Mouse (Mus musculus): ENCODE data around the gene Nemp1. TPM values are rescaled to one million over a fixed set of nuclear protein-coding genes. Genes with fewer than 3 reads are reported as not detected.

Nemp1 gene
- polyA plus RNA-seq, 1 experiment from 2014 or later = 6.7 TPM

- Histone ChIP-seq H3K9me3 (replicated peaks; ENCODE audit: control insufficient read depth, low read length) (no peaks in the 10 kb centered on the region), H3K4me3 (ENCODE audit: low read depth, low read length) (no peak overlapping the region), H3K9ac (ENCODE audit: low read depth, low read length) (no peak overlapping the region), H3K4me2 (ENCODE audit: low read depth, low read length) (no peak overlapping the region), H3K36me3 (ENCODE audit: control insufficient read depth, insufficient read depth) (no peaks in the 10 kb centered on the region), H3K27ac (ENCODE audit: low read length) (no peak overlapping the region), H3K27me3 (ENCODE audit: control insufficient read depth, insufficient read depth, low read depth, low read length) (no peaks in the 10 kb centered on the region), H3K4me1 (ENCODE audit: control insufficient read depth, low read depth, low read length) (peaks cover 3% of the 10 kb centered on the region)
- WGBS (ENCODE audit: insufficient replicate concordance) = 41% methylated on average over 2 of the region's 2 CpGs
- no peak for ATAC-seq (ENCODE audit: low read depth)
Observed at GRCm38 (mm10) chr10:127704293-127704692, 37.6 kb downstream of the Nemp1 start.

DNA sequence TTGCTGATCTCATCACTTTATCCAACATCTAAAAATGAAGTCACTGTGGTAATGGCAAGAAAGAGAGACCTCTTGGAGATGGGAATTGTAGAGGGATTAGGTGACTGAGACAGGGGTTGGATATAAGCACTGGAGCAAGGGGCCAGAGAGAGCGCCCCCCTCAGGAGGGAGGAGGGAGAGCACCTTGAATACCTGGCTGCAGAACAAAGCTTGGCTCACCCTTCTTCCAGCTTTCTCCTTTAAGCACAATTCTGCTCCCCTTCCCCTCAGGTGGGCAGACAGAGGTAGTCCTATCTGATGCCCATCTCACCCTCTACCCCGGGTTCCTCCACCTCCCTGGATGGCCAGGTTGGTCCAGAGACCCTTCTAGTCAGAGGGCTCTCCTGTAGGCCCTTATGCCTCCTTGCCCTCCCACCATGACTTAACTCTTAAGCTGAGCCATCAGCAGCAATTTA lies 38.1 kb downstream of the Nemp1 start, which contains the start of gene Myo1a:
Gene Myo1a, plus strand, starts transcription at position 405 of the 455 bp plus-strand sequence.
- no peak for ATAC-seq (ENCODE audit: low read depth)
- no peak within 1 kb of the TSS for H3K4me3 ChIP-seq (ENCODE audit: low read depth, low read length)
- H3K9ac ChIP-seq (ENCODE audit: low read depth, low read length) = no peak within 1 kb of the TSS
- no peaks in the 10 kb centered on the region for H3K27me3 ChIP-seq (ENCODE audit: control insufficient read depth, insufficient read depth, low read depth, low read length)
- peaks cover 3% of the 10 kb centered on the region for H3K4me1 ChIP-seq (ENCODE audit: control insufficient read depth, low read depth, low read length)
- H3K27ac ChIP-seq (ENCODE audit: low read length) = no peak within 1 kb of the TSS
- H3K36me3 ChIP-seq (ENCODE audit: control insufficient read depth, insufficient read depth) = no peaks in the 10 kb centered on the region
- H3K4me2 ChIP-seq (ENCODE audit: low read depth, low read length) = no peak within 1 kb of the TSS
- 32% methylated on average over 2 of the region's 2 CpGs for WGBS (ENCODE audit: insufficient replicate concordance)
- no peaks in the 10 kb centered on the region for H3K9me3 ChIP-seq (replicated peaks; ENCODE audit: control insufficient read depth, low read length)

- Histone ChIP-seq H3K4me3 (ENCODE audit: low read depth, low read length) (no peak overlapping the region), H3K9ac (ENCODE audit: low read depth, low read length) (no peak overlapping the region), H3K36me3 (ENCODE audit: control insufficient read depth, insufficient read depth) (no peaks in the 10 kb centered on the region), H3K4me2 (ENCODE audit: low read depth, low read length) (no peak overlapping the region), H3K4me1 (ENCODE audit: control insufficient read depth, low read depth, low read length) (peaks cover 3% of the 10 kb centered on the region), H3K27ac (ENCODE audit: low read length) (no peak overlapping the region), H3K27me3 (ENCODE audit: control insufficient read depth, insufficient read depth, low read depth, low read length) (no peaks in the 10 kb centered on the region), H3K9me3 (replicated peaks; ENCODE audit: control insufficient read depth, low read length) (no peaks in the 10 kb centered on the region)
- 48% methylated on average over 4 of the region's 4 CpGs for WGBS (ENCODE audit: insufficient replicate concordance)
- ATAC-seq (ENCODE audit: low read depth) = no peak
Observed at GRCm38 (mm10) chr10:127705783-127706182, 39.1 kb downstream of the Nemp1 start.

DNA sequence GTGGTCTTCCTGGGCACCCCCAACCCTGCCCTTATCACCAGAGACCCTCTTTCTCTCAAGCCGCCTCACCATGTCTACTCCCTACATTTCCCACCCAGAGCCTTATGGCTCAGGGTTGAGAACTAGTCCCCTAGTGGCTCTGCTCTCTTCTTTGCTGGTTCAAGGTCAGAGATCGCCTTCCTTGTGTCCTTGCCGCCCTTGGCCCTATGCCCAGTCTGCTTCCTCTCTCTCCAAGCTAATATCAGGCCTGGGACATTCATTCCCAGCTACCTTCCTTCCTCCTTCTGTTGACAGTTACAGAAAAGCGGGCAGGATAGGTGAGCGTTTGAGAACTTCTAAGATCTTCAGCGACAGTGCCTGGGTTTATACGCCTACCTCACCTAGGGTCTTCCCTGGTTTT lies 41.0 kb downstream of the Nemp1 start:
- Histone ChIP-seq H3K9me3 (replicated peaks; ENCODE audit: control insufficient read depth, low read length) (no peaks in the 10 kb centered on the region), H3K27ac (ENCODE audit: low read length) (no peak overlapping the region), H3K4me1 (ENCODE audit: control insufficient read depth, low read depth, low read length) (peaks cover 3% of the 10 kb centered on the region), H3K27me3 (ENCODE audit: control insufficient read depth, insufficient read depth, low read depth, low read length) (no peaks in the 10 kb centered on the region), H3K4me2 (ENCODE audit: low read depth, low read length) (no peak overlapping the region), H3K4me3 (ENCODE audit: low read depth, low read length) (no peak overlapping the region), H3K9ac (ENCODE audit: low read depth, low read length) (no peak overlapping the region), H3K36me3 (ENCODE audit: control insufficient read depth, insufficient read depth) (no peaks in the 10 kb centered on the region)
- ATAC-seq (ENCODE audit: low read depth) = peak; percentile 27; the same call in 1 of the 2 replicates
- 64% methylated on average over 7 of the region's 7 CpGs for WGBS (ENCODE audit: insufficient replicate concordance)

DNA sequence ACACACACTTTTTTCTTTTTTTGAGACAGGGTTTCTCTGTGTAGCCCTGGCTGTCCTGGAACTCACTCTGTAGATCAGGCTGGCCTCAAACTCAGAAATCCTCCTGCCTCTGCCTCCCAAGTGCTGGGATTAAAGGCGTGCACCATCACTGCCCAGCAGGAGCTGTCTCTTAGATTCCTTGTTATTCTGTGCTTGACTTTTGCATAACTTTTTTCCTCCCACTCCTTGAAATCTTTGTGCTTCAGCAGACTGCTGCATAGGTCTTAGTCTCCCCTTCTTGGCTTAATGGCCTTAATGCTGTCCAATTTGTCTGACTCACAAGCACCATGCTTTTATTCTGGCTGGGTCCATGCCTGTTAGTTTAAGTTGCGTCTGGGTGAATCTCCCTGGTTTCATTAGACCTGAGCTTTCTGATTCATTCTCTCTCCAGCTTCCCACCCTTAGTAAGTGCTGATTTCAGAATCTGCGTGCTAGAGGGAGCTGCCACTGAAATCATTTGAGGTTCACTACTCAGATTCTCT lies 42.2 kb downstream of the Nemp1 start:
- Histone ChIP-seq H3K36me3 (ENCODE audit: control insufficient read depth, insufficient read depth) (no peaks in the 10 kb centered on the region), H3K9ac (ENCODE audit: low read depth, low read length) (no peak overlapping the region), H3K4me2 (ENCODE audit: low read depth, low read length) (no peak overlapping the region), H3K4me3 (ENCODE audit: low read depth, low read length) (no peak overlapping the region), H3K27me3 (ENCODE audit: control insufficient read depth, insufficient read depth, low read depth, low read length) (no peaks in the 10 kb centered on the region), H3K9me3 (replicated peaks; ENCODE audit: control insufficient read depth, low read length) (no peaks in the 10 kb centered on the region), H3K4me1 (ENCODE audit: control insufficient read depth, low read depth, low read length) (peaks cover 3% of the 10 kb centered on the region), H3K27ac (ENCODE audit: low read length) (no peak overlapping the region)
- ATAC-seq (ENCODE audit: low read depth) = no peak
- 69% methylated on average over 3 of the region's 3 CpGs for WGBS (ENCODE audit: insufficient replicate concordance)

GRCm38 (mm10) chr10:127710331-127710730 lies 43.6 kb downstream of the Nemp1 start:
- H3K4me1 ChIP-seq (ENCODE audit: control insufficient read depth, low read depth, low read length) = peaks cover 3% of the 10 kb centered on the region
- no peak overlapping the region for H3K27ac ChIP-seq (ENCODE audit: low read length)
- H3K9me3 ChIP-seq (replicated peaks; ENCODE audit: control insufficient read depth, low read length) = no peaks in the 10 kb centered on the region
- H3K9ac ChIP-seq (ENCODE audit: low read depth, low read length) = no peak overlapping the region
- WGBS (ENCODE audit: insufficient replicate concordance) = 77% methylated on average over 13 of the region's 13 CpGs
- no peak overlapping the region for H3K4me3 ChIP-seq (ENCODE audit: low read depth, low read length)
- no peak for ATAC-seq (ENCODE audit: low read depth)
- H3K4me2 ChIP-seq (ENCODE audit: low read depth, low read length) = no peak overlapping the region
- no peaks in the 10 kb centered on the region for H3K27me3 ChIP-seq (ENCODE audit: control insufficient read depth, insufficient read depth, low read depth, low read length)
- H3K36me3 ChIP-seq (ENCODE audit: control insufficient read depth, insufficient read depth) = no peaks in the 10 kb centered on the region

DNA sequence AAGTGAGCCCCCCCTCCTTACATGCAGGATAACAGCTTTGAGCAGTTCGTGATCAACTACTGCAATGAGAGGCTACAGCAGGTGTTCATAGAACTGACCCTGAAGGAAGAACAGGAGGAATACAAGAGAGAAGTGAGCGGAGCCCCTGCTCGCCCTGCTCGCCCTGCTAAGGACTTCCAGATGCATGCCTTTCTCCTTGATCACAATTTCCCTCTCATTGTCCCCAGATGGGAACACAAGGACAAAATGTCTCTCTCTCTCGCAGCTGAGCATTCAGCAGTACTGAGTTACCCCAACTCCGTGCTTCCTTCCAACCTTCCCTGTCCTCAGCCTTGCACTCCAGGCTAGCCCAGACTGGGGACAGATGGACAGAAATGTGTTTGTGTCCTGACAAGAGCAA lies 46.0 kb downstream of the Nemp1 start:
- Histone ChIP-seq H3K9me3 (replicated peaks; ENCODE audit: control insufficient read depth, low read length) (no peaks in the 10 kb centered on the region), H3K36me3 (ENCODE audit: control insufficient read depth, insufficient read depth) (no peaks in the 10 kb centered on the region), H3K27me3 (ENCODE audit: control insufficient read depth, insufficient read depth, low read depth, low read length) (no peaks in the 10 kb centered on the region), H3K4me2 (ENCODE audit: low read depth, low read length) (no peak overlapping the region), H3K4me1 (ENCODE audit: control insufficient read depth, low read depth, low read length) (no peaks in the 10 kb centered on the region), H3K4me3 (ENCODE audit: low read depth, low read length) (no peak overlapping the region), H3K27ac (ENCODE audit: low read length) (no peak overlapping the region), H3K9ac (ENCODE audit: low read depth, low read length) (no peak overlapping the region)
- 76% methylated on average over 6 of the region's 6 CpGs for WGBS (ENCODE audit: insufficient replicate concordance)
- ATAC-seq (ENCODE audit: low read depth) = no peak

- ATAC-seq (ENCODE audit: low read depth) = no peak
- Histone ChIP-seq H3K9me3 (replicated peaks; ENCODE audit: control insufficient read depth, low read length) (no peaks in the 10 kb centered on the region), H3K4me2 (ENCODE audit: low read depth, low read length) (no peak overlapping the region), H3K9ac (ENCODE audit: low read depth, low read length) (no peak overlapping the region), H3K27ac (ENCODE audit: low read length) (no peak overlapping the region), H3K4me3 (ENCODE audit: low read depth, low read length) (no peak overlapping the region), H3K27me3 (ENCODE audit: control insufficient read depth, insufficient read depth, low read depth, low read length) (peaks cover 29% of the 10 kb centered on the region), H3K36me3 (ENCODE audit: control insufficient read depth, insufficient read depth) (no peaks in the 10 kb centered on the region), H3K4me1 (ENCODE audit: control insufficient read depth, low read depth, low read length) (peaks cover 6% of the 10 kb centered on the region)
- 25% methylated on average over 20 of the region's 20 CpGs for WGBS (ENCODE audit: insufficient replicate concordance)
Observed at GRCm38 (mm10) chr10:127721671-127722418, 55.1 kb downstream of the Nemp1 start.

- peak within 1 kb of the TSS; percentile 27; the same call in 1 of the 2 replicates for H3K4me3 ChIP-seq (ENCODE audit: low read depth, low read length)
- WGBS (ENCODE audit: insufficient replicate concordance) = 64% methylated on average over 3 of the region's 3 CpGs
- H3K9ac ChIP-seq (ENCODE audit: low read depth, low read length) = no peak within 1 kb of the TSS
- ATAC-seq (ENCODE audit: low read depth) = no peak
- H3K4me1 ChIP-seq (ENCODE audit: control insufficient read depth, low read depth, low read length) = peaks cover 22% of the 10 kb centered on the region
- H3K27me3 ChIP-seq (ENCODE audit: control insufficient read depth, insufficient read depth, low read depth, low read length) = peaks cover 29% of the 10 kb centered on the region
- no peaks in the 10 kb centered on the region for H3K9me3 ChIP-seq (replicated peaks; ENCODE audit: control insufficient read depth, low read length)
- H3K27ac ChIP-seq (ENCODE audit: low read length) = no peak within 1 kb of the TSS
- no peaks in the 10 kb centered on the region for H3K36me3 ChIP-seq (ENCODE audit: control insufficient read depth, insufficient read depth)
- H3K4me2 ChIP-seq (ENCODE audit: low read depth, low read length) = peak within 1 kb of the TSS; percentile 30; the same call in 1 of the 2 replicates
Observed at GRCm38 (mm10) chr10:127724178-127724577, 57.5 kb downstream of the Nemp1 start, which contains the start of gene Tac2. TSS of gene Tac2 (plus strand) at chr10:127724478.

All from liver, embryonic 16.5 days (tissue).